Mouse (Mus musculus) heart, embryonic 10.5 days (tissue): Measurements from ENCODE around the gene Sgf29. TPM values are rescaled to one million over a fixed set of nuclear protein-coding genes. Genes with fewer than 3 reads are reported as not detected.

Experiments used
- DNase-seq: peaks from one replicate; pipeline ENCODE4 v3.0.0-alpha.2; 2017; ENCODE audit warnings: low spot score
- H3K27ac ChIP-seq: fragments of 300-500 bp; sonication (generic); 2 replicates; pipeline ENCODE4 v1.5.1; 2016; ENCODE audit warnings: mild to moderate bottlenecking
- H3K27me3 ChIP-seq: fragments of 300-500 bp; sonication (generic); 2 replicates; pipeline ENCODE4 v1.6.1; 2016; ENCODE audit warnings: mild to moderate bottlenecking; ENCODE audit not compliant: poor library complexity, insufficient read depth, severe bottlenecking
- H3K36me3 ChIP-seq: fragments of 300-500 bp; sonication (generic); 2 replicates; pipeline ENCODE4 v1.6.1; 2016; ENCODE audit warnings: mild to moderate bottlenecking, moderate library complexity
- H3K4me1 ChIP-seq: fragments of 300-500 bp; sonication (generic); 2 replicates; pipeline ENCODE4 v1.6.1; 2016; ENCODE audit warnings: mild to moderate bottlenecking
- H3K4me3 ChIP-seq: fragments of 300-500 bp; sonication (generic); 2 replicates; pipeline ENCODE4 v1.5.1; 2016; ENCODE audit warnings: mild to moderate bottlenecking, moderate library complexity
- H3K9me3 ChIP-seq: fragments of 300-500 bp; sonication (generic); 2 replicates; pipeline ENCODE4 v1.6.1; 2016; ENCODE audit warnings: mild to moderate bottlenecking, moderate library complexity
- WGBS: fragments of 180-500 bp; shearing (Covaris S2); methylation state at CpG from one replicate; pipeline ENCODE4 v1.1.7; 2016; 5-methylcytosine and 5-hydroxymethylcytosine counted together
- polyA plus RNA-seq: library from polyadenylated mRNA; unstranded; fragments of >200 nt; fragmentation: Nextera tagmentation; extraction: Ambion mirVana; gene quantifications from 2 replicates; pipeline ENCODE4 v1.2.1, GENCODE M21; 2016

Sgf29 gene
- polyA plus RNA-seq, result 36.6 and 44.3 TPM in 2 replicates

- H3K9me3 ChIP-seq, result no peaks in the 10 kb centered on the region
- no peaks in the 10 kb centered on the region for H3K27me3 ChIP-seq
- WGBS, result 1% methylated on average over 57 of the region's 57 CpGs
Measured at GRCm38 (mm10) chr7:126649231-126650051, at the start of gene Sgf29. TSS of gene Sgf29 (plus strand) at chr7:126649309.

GRCm38 (mm10) chr7:126601896-126602295 lies 47.2 kb upstream of the Sgf29 start:
- Histone ChIP-seq H3K36me3 (no peaks in the 10 kb centered on the region), H3K4me1 (no peaks in the 10 kb centered on the region), H3K27me3 (0 out of 2 replicates have a peak, but pooled peaks cover 3% of the 10 kb centered on the region), H3K9me3 (no peaks in the 10 kb centered on the region), H3K27ac (no peak overlapping the region), H3K4me3 (no peak overlapping the region)
- DNase-seq, result no peak
- WGBS, result 43% methylated on average over 5 of the region's 5 CpGs

More at GRCm38 (mm10) chr7:126649231-126650051, at the start of gene Sgf29:
- DNase-seq, result peak; percentile 94
- H3K4me1 ChIP-seq, result peaks cover 11% of the 10 kb centered on the region
- peak within 1 kb of the TSS; percentile 89 for H3K27ac ChIP-seq
- H3K4me3 ChIP-seq, result peak within 1 kb of the TSS; percentile 68
- H3K36me3 ChIP-seq, result no peaks in the 10 kb centered on the region

- no peaks in the 10 kb centered on the region for H3K4me1 ChIP-seq
- no peak overlapping the region for H3K27ac ChIP-seq
- H3K36me3 ChIP-seq, result no peaks in the 10 kb centered on the region
- H3K4me3 ChIP-seq, result no peak overlapping the region
- WGBS, result 78% methylated on average over 3 of the region's 3 CpGs
- no peak for DNase-seq
- 0 out of 2 replicates have a peak, but pooled peaks cover 3% of the 10 kb centered on the region for H3K27me3 ChIP-seq
- no peaks in the 10 kb centered on the region for H3K9me3 ChIP-seq
Measured at GRCm38 (mm10) chr7:126602650-126603049, 46.5 kb upstream of the Sgf29 start.

GRCm38 (mm10) chr7:126606611-126607010 lies 42.5 kb upstream of the Sgf29 start:
- no peak overlapping the region for H3K4me3 ChIP-seq
- H3K36me3 ChIP-seq, result no peaks in the 10 kb centered on the region
- H3K27me3 ChIP-seq, result 0 out of 2 replicates have a peak, but pooled peaks cover 3% of the 10 kb centered on the region
- no peak overlapping the region for H3K27ac ChIP-seq
- 83% methylated on average over 5 of the region's 5 CpGs for WGBS
- H3K4me1 ChIP-seq, result no peaks in the 10 kb centered on the region
- DNase-seq, result no peak
- H3K9me3 ChIP-seq, result no peaks in the 10 kb centered on the region

- Histone ChIP-seq H3K4me3 (no peak overlapping the region), H3K9me3 (no peaks in the 10 kb centered on the region), H3K4me1 (no peaks in the 10 kb centered on the region), H3K27me3 (0 out of 2 replicates have a peak, but pooled peaks cover 3% of the 10 kb centered on the region), H3K36me3 (no peaks in the 10 kb centered on the region), H3K27ac (no peak overlapping the region)
- WGBS, result 66% methylated on average over 3 of the region's 3 CpGs
- DNase-seq, result no peak
Measured at GRCm38 (mm10) chr7:126607064-126607463, 42.0 kb upstream of the Sgf29 start.

GRCm38 (mm10) chr7:126607796-126608195 lies 41.3 kb upstream of the Sgf29 start:
- Histone ChIP-seq H3K27ac (no peak overlapping the region), H3K4me1 (no peaks in the 10 kb centered on the region)

GRCm38 (mm10) chr7:126612736-126613135 lies 36.4 kb upstream of the Sgf29 start:
- Histone ChIP-seq H3K4me3 (no peak overlapping the region), H3K27ac (no peak overlapping the region), H3K4me1 (no peaks in the 10 kb centered on the region), H3K9me3 (no peaks in the 10 kb centered on the region), H3K27me3 (no peaks in the 10 kb centered on the region), H3K36me3 (no peaks in the 10 kb centered on the region)
- DNase-seq, result no peak
- 66% methylated on average over 3 of the region's 3 CpGs for WGBS

More at GRCm38 (mm10) chr7:126607796-126608195, 41.3 kb upstream of the Sgf29 start:
- H3K4me3 ChIP-seq, result no peak overlapping the region
- no peak for DNase-seq
- 0 out of 2 replicates have a peak, but pooled peaks cover 3% of the 10 kb centered on the region for H3K27me3 ChIP-seq
- 82% methylated on average over 5 of the region's 5 CpGs for WGBS
- H3K36me3 ChIP-seq, result no peaks in the 10 kb centered on the region
- H3K9me3 ChIP-seq, result no peaks in the 10 kb centered on the region

GRCm38 (mm10) chr7:126616707-126617106 lies 32.4 kb upstream of the Sgf29 start:
- H3K9me3 ChIP-seq, result no peaks in the 10 kb centered on the region
- no peak overlapping the region for H3K27ac ChIP-seq
- H3K4me3 ChIP-seq, result no peak overlapping the region
- H3K27me3 ChIP-seq, result no peaks in the 10 kb centered on the region
- no peaks in the 10 kb centered on the region for H3K36me3 ChIP-seq
- H3K4me1 ChIP-seq, result no peaks in the 10 kb centered on the region
- WGBS, result 65% methylated on average over 3 of the region's 3 CpGs
- no peak for DNase-seq

GRCm38 (mm10) chr7:126619559-126620275 lies 29.4 kb upstream of the Sgf29 start:
- H3K36me3 ChIP-seq, result no peaks in the 10 kb centered on the region
- 82% methylated on average over 10 of the region's 10 CpGs for WGBS
- no peaks in the 10 kb centered on the region for H3K4me1 ChIP-seq
- H3K27me3 ChIP-seq, result 0 out of 2 replicates have a peak, but pooled peaks cover 2% of the 10 kb centered on the region
- no peak for DNase-seq
- H3K27ac ChIP-seq, result no peak overlapping the region
- no peak overlapping the region for H3K4me3 ChIP-seq
- H3K9me3 ChIP-seq, result no peaks in the 10 kb centered on the region

GRCm38 (mm10) chr7:126621452-126622359 lies 27.4 kb upstream of the Sgf29 start:
- no peak overlapping the region for H3K27ac ChIP-seq
- H3K9me3 ChIP-seq, result no peaks in the 10 kb centered on the region
- peaks cover 5% of the 10 kb centered on the region; the same call in 1 of the 2 replicates for H3K4me1 ChIP-seq
- DNase-seq, result no peak
- H3K36me3 ChIP-seq, result no peaks in the 10 kb centered on the region
- H3K27me3 ChIP-seq, result 0 out of 2 replicates have a peak, but pooled peaks cover 7% of the 10 kb centered on the region
- WGBS, result 74% methylated on average over 9 of the region's 9 CpGs
- no peak overlapping the region for H3K4me3 ChIP-seq

- Histone ChIP-seq H3K4me1 (peaks cover 8% of the 10 kb centered on the region; the same call in 1 of the 2 replicates), H3K27ac (no peak overlapping the region), H3K9me3 (no peaks in the 10 kb centered on the region), H3K27me3 (0 out of 2 replicates have a peak, but pooled peaks cover 7% of the 10 kb centered on the region), H3K36me3 (no peaks in the 10 kb centered on the region), H3K4me3 (no peak overlapping the region)
- no peak for DNase-seq
- 67% methylated on average over 1 of the region's 1 CpGs for WGBS
Measured at GRCm38 (mm10) chr7:126623381-126623780, 25.7 kb upstream of the Sgf29 start.

GRCm38 (mm10) chr7:126624774-126625173 lies 24.3 kb upstream of the Sgf29 start:
- Histone ChIP-seq H3K27me3 (0 out of 2 replicates have a peak, but pooled peaks cover 7% of the 10 kb centered on the region), H3K9me3 (no peaks in the 10 kb centered on the region), H3K36me3 (no peaks in the 10 kb centered on the region), H3K4me3 (no peak overlapping the region), H3K27ac (no peak overlapping the region), H3K4me1 (peaks cover 8% of the 10 kb centered on the region; the same call in 1 of the 2 replicates)
- DNase-seq, result no peak
- WGBS, result 52% methylated on average over 16 of the region's 16 CpGs
